Mouse (Mus musculus) C2C12 (cell line): ENCODE results near the gene Eif4a1. TPM values are rescaled to one million over a fixed set of nuclear protein-coding genes. Genes with fewer than 3 reads are reported as not detected.
"Not testable (repeated sequence)": the region's sequence is repeated elsewhere in the genome, so short reads cannot be mapped to it uniquely, and the experiment has no call there.

Experiments
- H3K27me3 ChIP-seq: one replicate; pipeline ENCODE4 v1.6.1; 2011; ENCODE audit not compliant: control insufficient read depth, insufficient read depth, insufficient read length
- H3K36me3 ChIP-seq: one replicate; pipeline ENCODE4 v1.6.1; 2011; ENCODE audit not compliant: control insufficient read depth, insufficient read depth
- H3K4me3 ChIP-seq: one replicate; pipeline ENCODE4 v1.5.1; 2011; ENCODE audit warnings: mild to moderate bottlenecking, control low read depth; ENCODE audit not compliant: poor library complexity, insufficient read depth, severe bottlenecking
- H3K79me2 ChIP-seq: one replicate; pipeline ENCODE4 v1.6.1; 2011; ENCODE audit not compliant: control insufficient read depth, insufficient read depth
- H3K79me3 ChIP-seq: one replicate; pipeline ENCODE4 v1.6.1; 2011; ENCODE audit warnings: low read depth, control low read depth
- H3ac ChIP-seq: one replicate; pipeline ENCODE3; 2011; ENCODE audit warnings: low read depth; ENCODE audit not compliant: control insufficient read depth, insufficient read length
- CEBPB ChIP-seq: IDR thresholded peaks from one replicate; pipeline ENCODE4 v1.6.1; 2011; ENCODE audit warnings: low read depth, mild to moderate bottlenecking, control low read depth, moderate library complexity
- CTCF ChIP-seq: IDR thresholded peaks from one replicate; pipeline ENCODE4 v1.5.1; 2011; ENCODE audit not compliant: control insufficient read depth, insufficient read depth, insufficient read length
- FOSL1 ChIP-seq: IDR thresholded peaks from one replicate; pipeline ENCODE4 v1.8.0; 2011; ENCODE audit warnings: mild to moderate bottlenecking, low read length; ENCODE audit not compliant: poor library complexity, insufficient read depth, severe bottlenecking
- MAX ChIP-seq: IDR thresholded peaks from one replicate; pipeline ENCODE4 v1.6.1; 2011; ENCODE audit warnings: mild to moderate bottlenecking, control low read depth
- MYOD1 ChIP-seq: IDR thresholded peaks from one replicate; pipeline ENCODE4 v1.6.1; 2011; ENCODE audit warnings: low read depth; ENCODE audit not compliant: control insufficient read depth, insufficient read length
- MYOG ChIP-seq: IDR thresholded peaks from one replicate; pipeline ENCODE4 v1.6.1; 2011; ENCODE audit not compliant: control insufficient read depth, insufficient read length; ENCODE audit errors: extremely low read depth
- USF1 ChIP-seq: IDR thresholded peaks from one replicate; pipeline ENCODE4 v1.6.1; 2011; ENCODE audit warnings: low read depth, mild to moderate bottlenecking, control low read depth, moderate library complexity
- polyA plus RNA-seq: library from polyadenylated mRNA; unstranded; fragments of >200 nt; fragmentation: generic; extraction: Trizol; gene quantifications from one replicate; pipeline ENCODE4 v1.2.1, GENCODE M21; 2012; ENCODE audit warnings: missing spikeins

Gene Eif4a1
- polyA plus RNA-seq, 1 experiment = 1,304 TPM

DNA sequence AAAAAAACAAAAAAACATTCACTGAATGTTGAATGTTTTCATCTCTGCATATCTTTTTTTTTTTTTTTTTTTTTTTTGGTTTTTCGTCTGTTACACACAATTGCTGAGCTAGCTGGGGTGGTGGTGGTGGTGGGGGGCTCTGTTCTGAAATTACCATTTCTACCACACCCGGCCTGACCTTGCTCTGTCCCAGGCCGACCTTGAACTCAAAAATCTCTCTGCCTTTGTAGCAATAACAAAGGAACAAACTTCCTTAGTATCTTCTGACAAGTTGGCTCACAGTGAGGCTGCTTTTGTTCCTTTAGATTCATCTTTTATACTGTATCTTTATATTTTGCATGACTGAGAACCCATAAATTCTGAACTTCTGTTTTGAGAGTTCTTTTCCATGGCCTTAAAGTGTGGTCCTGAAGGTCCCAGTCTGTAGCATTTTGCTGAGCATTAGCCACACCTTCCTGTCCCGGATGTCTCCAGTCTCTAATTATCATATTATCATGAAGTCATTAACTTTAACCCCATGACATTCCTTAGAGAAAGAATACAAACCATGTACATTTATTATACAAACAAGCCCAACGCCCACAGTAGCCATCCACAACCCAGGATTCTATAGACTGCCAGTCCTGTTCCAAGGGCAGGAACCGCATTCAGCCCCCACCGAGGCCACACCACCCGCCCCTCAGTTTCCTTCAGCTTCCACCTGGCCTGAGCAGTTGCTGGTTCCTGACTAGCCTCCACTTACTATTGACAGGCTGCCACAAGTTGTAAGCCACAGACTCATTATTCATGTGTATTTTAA, 31.8 kb upstream of the Eif4a1 start:
- H3K27me3 ChIP-seq = no peaks in the 10 kb centered on the region
- no peaks in the 10 kb centered on the region for H3K79me2 ChIP-seq
- no peak overlapping the region for H3ac ChIP-seq
- no peaks in the 10 kb centered on the region for H3K36me3 ChIP-seq
- TF ChIP-seq MYOD1 (no peak), CTCF (no peak), MAX (no peak), FOSL1 (no peak), CEBPB (no peak), USF1 (no peak), MYOG (no peak)
- H3K4me3 ChIP-seq = no peak overlapping the region
- H3K79me3 ChIP-seq = no peaks in the 10 kb centered on the region

DNA sequence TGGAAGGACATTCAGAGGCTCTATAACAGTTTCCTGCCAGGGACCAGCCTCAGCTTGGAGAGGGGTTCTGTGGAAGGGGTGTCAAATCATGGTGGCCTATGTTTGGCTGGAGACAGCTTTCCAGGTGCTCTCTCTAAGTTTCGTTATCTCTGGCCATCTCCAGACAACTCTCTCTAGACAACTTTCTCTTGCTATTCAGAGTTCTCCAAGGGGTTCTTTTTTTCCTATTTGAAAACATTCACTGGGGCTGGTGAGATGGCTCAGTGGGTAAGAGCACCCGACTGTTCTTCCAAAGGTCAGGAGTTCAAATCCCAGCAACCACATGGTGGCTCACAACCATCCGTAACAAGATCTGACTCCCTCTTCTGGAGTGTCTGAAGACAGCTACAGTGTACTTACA, 31.2 kb upstream of the Eif4a1 start:
- not testable (repeated sequence) for H3ac ChIP-seq, H3K36me3 ChIP-seq, H3K4me3 ChIP-seq, H3K79me3 ChIP-seq, H3K27me3 ChIP-seq, H3K79me2 ChIP-seq

DNA sequence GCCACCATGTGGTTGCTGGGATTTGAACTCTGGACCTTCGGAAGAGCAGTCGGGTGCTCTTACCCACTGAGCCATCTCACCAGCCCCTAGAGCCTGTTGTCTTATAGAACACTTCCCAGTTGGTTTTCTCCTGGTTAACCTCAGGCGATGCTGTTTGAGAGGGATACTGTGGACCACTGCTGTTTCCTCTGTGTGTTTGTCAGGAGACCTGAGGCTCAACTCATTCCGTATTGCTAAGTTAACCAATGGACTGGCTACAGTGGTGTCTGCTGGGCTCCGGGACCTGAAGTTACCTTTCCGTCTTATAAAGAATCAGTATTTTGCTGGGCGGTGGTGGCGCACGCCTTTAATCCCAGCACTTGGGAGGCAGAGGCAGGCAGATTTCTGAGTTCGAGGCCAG, 30.7 kb upstream of the Eif4a1 start:
- H3K27me3 ChIP-seq, H3K4me3 ChIP-seq, H3ac ChIP-seq, H3K79me3 ChIP-seq, H3K79me2 ChIP-seq, H3K36me3 ChIP-seq: not testable (repeated sequence)

DNA sequence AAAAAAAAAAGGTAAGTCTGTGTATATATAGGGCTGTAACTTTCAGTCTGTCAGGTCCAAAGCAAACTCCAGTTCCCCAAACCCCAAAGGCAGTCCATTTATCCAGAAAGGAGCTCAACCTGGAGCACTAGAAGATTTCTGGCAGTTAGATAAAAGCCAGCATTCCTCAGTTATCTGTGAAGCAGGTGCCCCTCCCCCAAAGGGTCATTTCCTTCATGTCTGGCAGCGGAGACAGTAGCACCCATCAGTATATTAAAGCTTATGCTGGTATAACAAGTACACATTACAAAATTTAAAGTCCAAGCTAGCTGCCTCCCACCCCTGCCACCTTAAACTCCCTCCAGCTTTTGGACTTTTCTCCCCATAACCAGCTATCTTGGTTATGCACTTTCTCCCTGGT, 27.4 kb upstream of the Eif4a1 start:
- Histone ChIP-seq H3K79me2 (no peaks in the 10 kb centered on the region), H3ac (no peak overlapping the region), H3K79me3 (no peaks in the 10 kb centered on the region), H3K36me3 (no peaks in the 10 kb centered on the region), H3K4me3 (no peak overlapping the region), H3K27me3 (no peaks in the 10 kb centered on the region)
- TF ChIP-seq MYOG (no peak), CEBPB (no peak), FOSL1 (no peak), MAX (no peak), MYOD1 (no peak), USF1 (no peak), CTCF (no peak)

DNA sequence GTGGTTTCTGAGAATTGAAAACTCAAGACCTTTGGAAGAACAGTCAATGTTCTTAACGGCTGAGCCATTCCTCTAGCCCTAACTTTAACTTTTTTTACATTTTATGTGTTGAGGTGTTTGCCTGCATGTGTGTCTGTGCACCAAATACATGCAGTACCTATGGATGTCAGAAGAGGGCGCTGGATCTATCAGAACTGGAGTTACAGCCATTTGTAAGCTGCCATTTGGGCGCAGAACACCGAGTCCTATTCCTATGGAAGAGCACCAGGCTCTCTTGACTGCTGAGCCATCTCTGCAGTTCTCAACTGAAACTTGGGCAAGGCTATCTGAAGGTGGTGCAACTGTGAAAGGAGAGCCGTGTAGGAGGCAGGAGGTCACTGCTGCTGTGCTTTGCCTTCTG, 26.4 kb upstream of the Eif4a1 start:
- TF ChIP-seq MYOG (no peak), CTCF (no peak), FOSL1 (no peak), MYOD1 (no peak)
- Histone ChIP-seq H3K79me3 (no peaks in the 10 kb centered on the region), H3K36me3 (no peaks in the 10 kb centered on the region), H3K79me2 (no peaks in the 10 kb centered on the region), H3ac (no peak overlapping the region), H3K27me3 (no peaks in the 10 kb centered on the region), H3K4me3 (no peak overlapping the region)

DNA sequence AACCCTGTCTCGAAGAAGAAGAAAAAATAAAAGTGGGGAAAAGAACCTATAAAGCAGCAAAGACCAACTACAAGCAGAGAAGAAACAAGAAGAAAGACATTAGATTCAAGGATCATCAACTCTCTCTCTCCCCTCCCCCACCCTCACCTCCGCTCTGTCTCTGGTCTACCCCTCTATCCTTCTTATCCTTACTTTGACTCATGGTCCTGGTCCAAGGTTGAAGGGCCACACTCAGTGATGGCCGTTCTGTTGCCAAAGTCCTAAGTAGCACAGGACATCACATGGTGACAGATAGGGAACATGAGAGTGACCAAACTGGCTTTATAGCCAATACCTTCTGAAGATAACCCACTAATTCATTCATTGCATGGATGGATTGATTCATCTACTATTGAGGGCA, 25.2 kb upstream of the Eif4a1 start:
- Histone ChIP-seq H3K79me3 (no peaks in the 10 kb centered on the region), H3K79me2 (no peaks in the 10 kb centered on the region), H3K27me3 (no peaks in the 10 kb centered on the region), H3K36me3 (no peaks in the 10 kb centered on the region), H3ac (no peak overlapping the region), H3K4me3 (no peak overlapping the region)
- TF ChIP-seq MYOG = no peak
- no peak for TF ChIP-seq CEBPB
- TF ChIP-seq MAX = no peak
- no peak for TF ChIP-seq FOSL1
- no peak for TF ChIP-seq MYOD1
- no peak for TF ChIP-seq USF1
- no peak for TF ChIP-seq CTCF
